ENCODE assay signal across 15 mouse cellular contexts in genomic region chr6:148959540-148960238, GRCm38 (mm10).
"Had no signal": no experiment of that assay in that cellular context is flagged by ENCODE, and none has a peak within 500 bp of the region (broad histone marks: within the 10 kb centered on the region; RNA-seq: fewer than 3 reads in every experiment).

No protein-coding gene starts in this region.

- H3K36me3 ChIP-seq: liver, embryonic 15.5 days; midbrain, embryonic 15.5 days; neural tube, embryonic 12.5 days had no signal

- H3K4me1 ChIP-seq: midbrain, embryonic 15.5 days; neural tube, embryonic 12.5 days had no signal

- DNase-seq: kidney, adult 18-20 months; kidney, postnatal 10 days; kidney, postnatal 4 days; left cerebral cortex, postnatal 4 days; lung, embryonic 14.5 days; lung, postnatal 10 days; lung, postnatal 4 days; thymus, postnatal 4 days had no signal

- H3K27me3 ChIP-seq: liver, embryonic 15.5 days; midbrain, embryonic 15.5 days; neural tube, embryonic 12.5 days had no signal

- H3K9me3 ChIP-seq: liver, embryonic 15.5 days; midbrain, embryonic 15.5 days; neural tube, embryonic 12.5 days had no signal

- H3K4me2 ChIP-seq: liver, embryonic 11.5 days; liver, embryonic 15.5 days; lung, embryonic 14.5 days; midbrain, embryonic 11.5 days; midbrain, embryonic 15.5 days; neural tube, embryonic 12.5 days had no signal

- H3K9ac ChIP-seq: liver, embryonic 15.5 days; lung, embryonic 14.5 days; midbrain, embryonic 15.5 days; neural tube, embryonic 12.5 days had no signal

- ATAC-seq: midbrain, embryonic 15.5 days had no signal

- H3K4me3 ChIP-seq: layer of hippocampus, adult 2 months; liver, embryonic 15.5 days; midbrain, embryonic 15.5 days; neural tube, embryonic 12.5 days had no signal

- H3K27ac ChIP-seq: layer of hippocampus, adult 2 months; liver, embryonic 15.5 days; midbrain, embryonic 15.5 days; neural tube, embryonic 12.5 days; stomach, postnatal 0 days had no signal
